Mouse (Mus musculus): ENCODE measurements around the gene Ntrk1.

Gene Ntrk1

GRCm38 (mm10) chr3:87785156-87785555 is 9.8 kb downstream of the Ntrk1 start:
- DNase-seq: no peak

GRCm38 (mm10) chr3:87783282-87784023 is 11.5 kb downstream of the Ntrk1 start:
- DNase-seq: no peak

- DNase-seq: no peak
Observed at GRCm38 (mm10) chr3:87779086-87779485, 15.9 kb downstream of the Ntrk1 start.

GRCm38 (mm10) chr3:87778283-87778682 is 16.7 kb downstream of the Ntrk1 start:
- peak; percentile 52 to 53 for DNase-seq

GRCm38 (mm10) chr3:87771088-87771487 is 23.9 kb downstream of the Ntrk1 start:
- no peak for DNase-seq

- DNase-seq: peak; percentile 73 to 86
Observed at GRCm38 (mm10) chr3:87770280-87770679, 24.7 kb downstream of the Ntrk1 start.

- DNase-seq: no peak
Observed at GRCm38 (mm10) chr3:87769506-87769905, 25.5 kb downstream of the Ntrk1 start.

- peak; percentile 73 to 79 for DNase-seq
Observed at GRCm38 (mm10) chr3:87768844-87769243, 26.1 kb downstream of the Ntrk1 start.

- DNase-seq: no peak
Observed at GRCm38 (mm10) chr3:87768431-87768830, 26.5 kb downstream of the Ntrk1 start.

- DNase-seq: no peak
Observed at GRCm38 (mm10) chr3:87767764-87768163, 27.2 kb downstream of the Ntrk1 start.

- no peak for DNase-seq
Observed at GRCm38 (mm10) chr3:87766284-87766667, 28.7 kb downstream of the Ntrk1 start.

GRCm38 (mm10) chr3:87765631-87766283 is 29.2 kb downstream of the Ntrk1 start:
- DNase-seq: no peak

GRCm38 (mm10) chr3:87765091-87765490 is 29.9 kb downstream of the Ntrk1 start:
- DNase-seq: no peak

- peak; percentile 43 to 45 for DNase-seq
Observed at GRCm38 (mm10) chr3:87764506-87764905, 30.5 kb downstream of the Ntrk1 start.

GRCm38 (mm10) chr3:87763683-87764289 is 31.2 kb downstream of the Ntrk1 start:
- peak; percentile 55 to 68 for DNase-seq

GRCm38 (mm10) chr3:87763202-87763601 is 31.8 kb downstream of the Ntrk1 start:
- no peak for DNase-seq

GRCm38 (mm10) chr3:87761408-87762375 is 33.3 kb downstream of the Ntrk1 start:
- DNase-seq: no peak

- no peak for DNase-seq
Observed at GRCm38 (mm10) chr3:87758641-87759040, 36.3 kb downstream of the Ntrk1 start.

- peak in 1 of 2 experiments; percentile 35 for DNase-seq
Observed at GRCm38 (mm10) chr3:87756488-87756887, 38.5 kb downstream of the Ntrk1 start.

GRCm38 (mm10) chr3:87755964-87756363 is 39.0 kb downstream of the Ntrk1 start:
- DNase-seq: peak; percentile 96

GRCm38 (mm10) chr3:87753829-87754228 is 41.1 kb downstream of the Ntrk1 start:
- no peak for DNase-seq

GRCm38 (mm10) chr3:87752567-87752966 is 42.4 kb downstream of the Ntrk1 start:
- DNase-seq: no peak

GRCm38 (mm10) chr3:87749977-87750376 is 45.0 kb downstream of the Ntrk1 start:
- no peak for DNase-seq

All from cerebellum, postnatal 10 days (tissue).